Mouse (Mus musculus) naive thymus-derived CD4-positive, alpha-beta T cell, adult 5 months (primary cell): ENCODE measurements around the gene Obp2b. TPM values are rescaled to one million over a fixed set of nuclear protein-coding genes. Genes with fewer than 3 reads are reported as not detected.

Source experiments
- polyA plus RNA-seq: library from polyadenylated mRNA; unstranded; fragments of 100-300 nt; shearing (Covaris generic); gene quantifications from one replicate; pipeline ENCODE4 v1.2.1, GENCODE M21; 2017

Gene Obp2b
- not detected for polyA plus RNA-seq

DNA sequence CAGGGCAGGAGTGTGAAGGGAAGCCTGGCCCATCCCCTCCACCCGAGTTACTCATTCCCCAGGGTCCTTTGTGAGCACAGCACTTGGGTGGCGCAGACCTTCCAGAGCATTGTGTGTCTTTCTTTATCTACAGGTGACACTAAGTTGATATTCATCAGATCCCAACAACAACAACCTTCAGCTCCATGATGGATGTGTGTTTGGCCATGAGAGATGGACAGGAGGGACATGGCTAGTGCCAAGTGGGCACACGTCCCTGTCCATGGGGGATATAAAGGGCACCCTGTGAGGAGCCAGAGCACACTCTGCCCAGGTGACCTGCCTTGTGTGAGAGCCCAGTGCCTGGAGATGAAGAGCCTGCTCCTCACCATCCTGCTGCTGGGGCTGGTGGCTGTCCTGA is at the start of gene Obp2b:
TSS of gene Obp2b (plus strand) at position 301 of the 400 bp plus-strand sequence.

DNA sequence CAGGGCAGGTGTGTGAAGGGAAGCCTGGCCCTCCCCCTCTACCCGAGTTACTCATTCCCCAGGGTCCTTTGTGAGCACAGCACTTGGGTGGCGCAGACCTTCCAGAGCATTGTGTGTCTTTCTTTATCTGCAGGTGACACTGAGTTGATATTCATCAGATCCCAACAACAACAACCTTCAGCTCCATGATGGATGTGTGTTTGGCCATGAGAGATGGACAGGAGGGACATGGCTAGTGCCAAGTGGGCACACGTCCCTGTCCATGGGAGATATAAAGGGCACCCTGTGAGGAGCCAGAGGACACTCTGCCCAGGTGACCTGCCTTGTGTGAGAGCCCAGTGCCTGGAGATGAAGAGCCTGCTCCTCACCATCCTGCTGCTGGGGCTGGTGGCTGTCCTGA is 37.1 kb upstream of the Obp2b start, which contains the start of gene Obp2a:
TSS of gene Obp2a (plus strand) at position 301 of the 400 bp plus-strand sequence.

DNA sequence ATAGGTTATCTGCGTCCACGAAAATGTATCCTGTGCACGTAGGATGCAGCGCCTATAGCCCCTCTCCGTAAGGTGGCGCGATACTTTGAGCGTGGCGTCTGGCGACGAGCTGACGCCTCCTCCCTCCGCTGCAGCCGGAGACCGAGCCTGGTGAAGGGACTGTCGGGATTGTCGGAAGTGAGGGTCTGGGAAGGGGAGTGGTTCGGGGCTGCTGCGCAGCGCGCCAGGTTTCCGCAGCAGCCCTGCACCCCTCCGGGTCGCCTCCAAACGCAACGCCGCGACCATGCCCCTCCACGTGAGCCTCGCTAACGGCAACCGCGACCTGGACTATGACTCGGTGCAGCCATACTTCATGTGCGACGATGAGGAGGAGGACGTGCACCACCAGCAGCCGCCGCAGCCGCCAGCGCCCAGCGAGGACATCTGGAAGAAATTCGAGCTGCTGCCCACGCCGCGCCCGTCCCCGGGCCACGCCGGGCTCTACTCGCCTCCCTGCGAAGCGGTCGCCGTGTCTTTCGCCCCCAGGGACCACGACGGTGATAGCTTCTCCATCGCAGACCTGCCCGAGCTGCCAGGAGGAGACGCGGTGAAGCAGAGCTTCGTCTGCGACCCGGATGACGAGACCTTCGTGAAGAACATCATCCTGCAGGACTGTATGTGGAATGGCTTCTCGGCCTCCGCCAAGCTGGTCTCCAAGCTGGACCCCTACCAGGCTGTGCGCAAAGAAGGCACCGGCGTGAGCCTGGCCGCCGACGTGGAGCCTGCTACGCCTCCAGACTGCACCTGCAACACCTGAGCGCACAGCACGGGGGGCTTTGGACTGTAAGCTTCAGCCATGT is 29.9 kb upstream of the Obp2b start, which contains the start of gene Bmyc:
TSS of gene Bmyc (plus strand) at position 97 of the 839 bp plus-strand sequence.

DNA sequence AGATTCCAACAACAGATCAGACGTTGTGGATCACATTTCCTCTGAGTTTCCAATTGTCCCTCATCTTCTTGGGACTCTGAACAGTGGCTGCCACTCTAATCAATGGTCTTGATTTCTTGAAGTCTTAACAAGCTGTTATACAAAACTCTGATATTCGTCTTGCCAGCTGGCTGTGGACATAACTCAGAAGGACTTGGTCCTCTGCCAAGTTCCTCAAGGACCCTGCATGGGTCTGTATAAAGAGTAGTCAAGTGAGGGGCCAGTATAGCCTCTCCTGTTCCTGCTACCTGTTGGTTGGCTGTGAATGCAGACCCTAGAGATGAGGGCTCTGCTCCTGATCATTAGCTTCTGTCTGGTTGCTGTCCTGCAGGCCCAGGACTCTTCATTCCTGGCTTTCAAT is 28.5 kb downstream of the Obp2b start, which contains the start of gene Lcn3:
TSS of gene Lcn3 (plus strand) at position 301 of the 400 bp plus-strand sequence.

DNA sequence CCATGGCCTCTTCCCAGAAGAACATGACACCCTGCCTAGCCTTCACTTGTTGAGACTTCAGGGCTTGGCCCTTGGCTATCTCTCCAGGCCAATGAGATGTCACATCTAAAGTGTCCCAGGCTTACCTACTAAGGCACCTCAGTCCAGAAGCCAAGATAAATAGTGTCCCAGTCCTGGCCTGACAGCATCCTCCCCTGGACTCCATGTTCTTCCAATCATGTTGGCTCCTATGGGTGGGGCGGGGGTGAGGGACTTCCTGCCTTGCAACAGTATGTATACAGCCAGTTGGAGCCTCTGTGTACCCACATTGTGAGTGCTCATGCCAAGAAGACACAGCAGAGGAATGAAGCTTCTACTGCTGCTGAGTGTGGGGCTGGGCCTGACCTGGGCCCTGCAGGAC is 39.9 kb downstream of the Obp2b start, which contains the start of gene Lcn11:
TSS of gene Lcn11 (plus strand) at position 301 of the 400 bp plus-strand sequence.

DNA sequence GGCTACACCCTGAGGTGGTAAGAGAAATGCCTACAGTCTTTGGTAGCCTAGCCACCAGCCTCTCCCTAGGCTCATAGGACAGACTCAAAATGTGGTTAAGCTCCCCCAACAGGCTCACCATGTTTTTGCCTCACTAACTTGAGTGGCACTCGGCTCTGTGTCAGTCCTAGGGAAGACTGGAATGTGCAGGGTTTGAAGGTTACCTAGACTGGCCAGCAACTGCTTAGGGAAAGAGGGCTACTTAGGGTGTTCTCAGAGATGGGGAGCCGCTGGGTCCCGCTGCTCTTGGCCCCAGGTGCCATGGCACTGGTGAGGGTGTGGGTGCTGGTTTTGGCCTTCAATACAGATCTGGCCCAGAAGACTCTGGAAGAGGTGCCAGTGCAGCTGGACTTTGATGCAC is 45.1 kb downstream of the Obp2b start, which contains the start of gene Gm13539:
TSS of gene Gm13539 (plus strand) at position 301 of the 400 bp plus-strand sequence.

Other genes starting within 250 kb of the Obp2b start
- gene Lcn12, start 243.1 kb upstream of the Obp2b start, polyA plus RNA-seq = not detected
- gene Fbxw5, start 236.3 kb upstream of the Obp2b start, polyA plus RNA-seq = 82.7 TPM
- 5.6 TPM for gene C8g, start 235.3 kb upstream of the Obp2b start, polyA plus RNA-seq
- 61.5 TPM for gene Traf2, start 190.1 kb upstream of the Obp2b start, polyA plus RNA-seq
- gene Edf1, start 179.2 kb upstream of the Obp2b start, polyA plus RNA-seq = 170 TPM
- gene Mamdc4, start 162.2 kb upstream of the Obp2b start, polyA plus RNA-seq = 1.4 TPM
- 55.4 TPM for gene Phpt1, start 161.8 kb upstream of the Obp2b start, polyA plus RNA-seq
- gene Ajm1, start 155.3 kb upstream of the Obp2b start, polyA plus RNA-seq = 0.17 TPM
- 59.7 TPM for gene Rabl6, start 128.5 kb upstream of the Obp2b start, polyA plus RNA-seq
- gene Ccdc183, start 119.3 kb upstream of the Obp2b start, polyA plus RNA-seq = not detected
- 2.2 TPM for gene Tmem141, start 115.0 kb upstream of the Obp2b start, polyA plus RNA-seq
- not detected for gene Fcna, start 109.0 kb upstream of the Obp2b start, polyA plus RNA-seq
- not detected for gene Lcn8, start 83.9 kb upstream of the Obp2b start, polyA plus RNA-seq
- gene Lcn5, start 79.1 kb upstream of the Obp2b start, polyA plus RNA-seq = not detected
- not detected for gene Lcn6, start 60.2 kb upstream of the Obp2b start, polyA plus RNA-seq
- gene Lcn10, start 54.3 kb upstream of the Obp2b start, polyA plus RNA-seq = not detected
- gene Obp2a, start 37.0 kb upstream of the Obp2b start, polyA plus RNA-seq = not detected
- gene Bmyc, start 30.3 kb upstream of the Obp2b start, polyA plus RNA-seq = 27.5 TPM
- not detected for gene Lcn3, start 28.6 kb downstream of the Obp2b start, polyA plus RNA-seq
- gene Lcn11, start 40.0 kb downstream of the Obp2b start, polyA plus RNA-seq = not detected
- not detected for gene Gm13539, start 45.2 kb downstream of the Obp2b start, polyA plus RNA-seq
- gene Glt6d1, start 78.8 kb downstream of the Obp2b start, polyA plus RNA-seq = not detected
- gene Lcn9, start 86.1 kb downstream of the Obp2b start, polyA plus RNA-seq = not detected
- gene Sohlh1, start 110.2 kb downstream of the Obp2b start, polyA plus RNA-seq = not detected
- gene Kcnt1, start 126.7 kb downstream of the Obp2b start, polyA plus RNA-seq = not detected
- gene Camsap1, start 246.3 kb downstream of the Obp2b start, polyA plus RNA-seq = 33.2 TPM